Mouse (Mus musculus) myocyte (in vitro differentiated cells): ENCODE results near the gene Spaca6. TPM values are rescaled to one million over a fixed set of nuclear protein-coding genes. Genes with fewer than 3 reads are reported as not detected.

Experiments used
- H3K27me3 ChIP-seq: one replicate; pipeline ENCODE4 v1.6.1; 2011; ENCODE audit not compliant: control insufficient read depth, insufficient read depth, insufficient read length
- H3K36me3 ChIP-seq: one replicate; pipeline ENCODE4 v1.6.1; 2011; ENCODE audit not compliant: control insufficient read depth, insufficient read depth
- H3K4me2 ChIP-seq: one replicate; pipeline ENCODE4 v1.6.1; 2011; ENCODE audit warnings: low read depth, control low read depth
- H3K4me3 ChIP-seq: one replicate; pipeline ENCODE4 v1.5.1; 2011; ENCODE audit warnings: mild to moderate bottlenecking, control low read depth, moderate library complexity
- H3K79me2 ChIP-seq: one replicate; pipeline ENCODE4 v1.6.1; 2011; ENCODE audit not compliant: control insufficient read depth, insufficient read depth
- H3ac ChIP-seq: one replicate; pipeline ENCODE4 v1.6.1; 2011; ENCODE audit not compliant: control insufficient read depth, insufficient read length
- CEBPB ChIP-seq: IDR thresholded peaks from 2 replicates; pipeline ENCODE4 v1.6.1; 2011; ENCODE audit warnings: mild to moderate bottlenecking, moderate library complexity; ENCODE audit not compliant: poor library complexity, insufficient read depth, severe bottlenecking
- E2F4 ChIP-seq: IDR thresholded peaks from one replicate; pipeline ENCODE4 v1.6.1; 2011; ENCODE audit warnings: mild to moderate bottlenecking, control low read depth, moderate library complexity; ENCODE audit not compliant: insufficient read depth
- MAX ChIP-seq: IDR thresholded peaks from one replicate; pipeline ENCODE4 v1.6.1; 2011; ENCODE audit warnings: low read depth, mild to moderate bottlenecking, control low read depth
- MYOD1 ChIP-seq, 3 experiments: IDR thresholded peaks; one replicate each; pipeline ENCODE4 v1.6.1; 2011; ENCODE audit warnings: control low read depth in 2 of 3, low read depth in 2 of 3, mild to moderate bottlenecking in 2 of 3, moderate library complexity in 1 of 3; ENCODE audit not compliant: insufficient read length in 2 of 3, control insufficient read depth in 1 of 3
- MYOG ChIP-seq, 3 experiments: IDR thresholded peaks; one replicate each; pipeline ENCODE4 v1.6.1; 2011; ENCODE audit warnings: control low read depth in 2 of 3, low read depth in 2 of 3, mild to moderate bottlenecking in 2 of 3; ENCODE audit not compliant: insufficient read length in 2 of 3, control insufficient read depth in 1 of 3, insufficient read depth in 1 of 3
- POLR2A ChIP-seq: IDR thresholded peaks from one replicate; pipeline ENCODE4 v1.6.1; 2011; ENCODE audit warnings: low read depth, mild to moderate bottlenecking, control low read depth, moderate library complexity; ENCODE audit not compliant: insufficient read length
- POLR2AphosphoS2 ChIP-seq: IDR thresholded peaks from one replicate; pipeline ENCODE4 v1.6.1; 2011; ENCODE audit warnings: low read depth, control low read depth; ENCODE audit not compliant: insufficient read length
- REST ChIP-seq: IDR thresholded peaks from one replicate; pipeline ENCODE4 v1.6.1; 2011; ENCODE audit warnings: mild to moderate bottlenecking, control low read depth, moderate library complexity; ENCODE audit not compliant: insufficient read depth, insufficient read length
- SRF ChIP-seq: IDR thresholded peaks from one replicate; pipeline ENCODE4 v1.6.1; 2011; ENCODE audit warnings: low read depth; ENCODE audit not compliant: control insufficient read depth, insufficient read length
- TCF12 ChIP-seq: IDR thresholded peaks from one replicate; pipeline ENCODE4 v1.6.1; 2011; ENCODE audit warnings: mild to moderate bottlenecking, control low read depth; ENCODE audit not compliant: poor library complexity, insufficient read depth, severe bottlenecking
- TCF3 ChIP-seq: IDR thresholded peaks from one replicate; pipeline ENCODE4 v1.6.1; 2011; ENCODE audit warnings: low read depth, control low read depth; ENCODE audit not compliant: insufficient read length
- USF1 ChIP-seq: IDR thresholded peaks from one replicate; pipeline ENCODE4 v1.6.1; 2011; ENCODE audit warnings: low read depth, mild to moderate bottlenecking, control low read depth, moderate library complexity
- polyA plus RNA-seq: library from polyadenylated mRNA; unstranded; fragments of >200 nt; fragmentation: generic; extraction: Trizol; gene quantifications from one replicate; pipeline ENCODE4 v1.2.1, GENCODE M21; 2012; ENCODE audit warnings: missing spikeins

Gene Spaca6
- 5.2 TPM for polyA plus RNA-seq

- Histone ChIP-seq H3K36me3 (peaks cover 8% of the 10 kb centered on the region), H3K27me3 (no peaks in the 10 kb centered on the region), H3K79me2 (peaks cover 59% of the 10 kb centered on the region), H3ac (peak within 1 kb of the TSS; percentile 79), H3K4me3 (peak within 1 kb of the TSS; percentile 98), H3K4me2 (peak within 1 kb of the TSS; percentile 77)
- no peak for TF ChIP-seq SRF
- TF ChIP-seq POLR2A: peak; percentile 97
- TF ChIP-seq MYOD1 (IDR thresholded peaks at IDR 0.05; ENCODE audit: control insufficient read depth in 1 of 3, insufficient read length in 2 of 3, low read depth in 2 of 3): no peak
- peak in 1 of 3 experiments; percentile 5 for TF ChIP-seq MYOG (IDR thresholded peaks at IDR 0.05; ENCODE audit: control insufficient read depth in 1 of 3, insufficient read depth in 1 of 3, insufficient read length in 2 of 3, low read depth in 2 of 3)
- no peak for TF ChIP-seq USF1
- TF ChIP-seq E2F4: no peak
- TF ChIP-seq POLR2AphosphoS2: peak; percentile 100
Measured at GRCm38 (mm10) chr17:17826751-17827657, at the start of gene Spaca6. Spaca6 (plus strand) TSS chr17:17827158.

DNA sequence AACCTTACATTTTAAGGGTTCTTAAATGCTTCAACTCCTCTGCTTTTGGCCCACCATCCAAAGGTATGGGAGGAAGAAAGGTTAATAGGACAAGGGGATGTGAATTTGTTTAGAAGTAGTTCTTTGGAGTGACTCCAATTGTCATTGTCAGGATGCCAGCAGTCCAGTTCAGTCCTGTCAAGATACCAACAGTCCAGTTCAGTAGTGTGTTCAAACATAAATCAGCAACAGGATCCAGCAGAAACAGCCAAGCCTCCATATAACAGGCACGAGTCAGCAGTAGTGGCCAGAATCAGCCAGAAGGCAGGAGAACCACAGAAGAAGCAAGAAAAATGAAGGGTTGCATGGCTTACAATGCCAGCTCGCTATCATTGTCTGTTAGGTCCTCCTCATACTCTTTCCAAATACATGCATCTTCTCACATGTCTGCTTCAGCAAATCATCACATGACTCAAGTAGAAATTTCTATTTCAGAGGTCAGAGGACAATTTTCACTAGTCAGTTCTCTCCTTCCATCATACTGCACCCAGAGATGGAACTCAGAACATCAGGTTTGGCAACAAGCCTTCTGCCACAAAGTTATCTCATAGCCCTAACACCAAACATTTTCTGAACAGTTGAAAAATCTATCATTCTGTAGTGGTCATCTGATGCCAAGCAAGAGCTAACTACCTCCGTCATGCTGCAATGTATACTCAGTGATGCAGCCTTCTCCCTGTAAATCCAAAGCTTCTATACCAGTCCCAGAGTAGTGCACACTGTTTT is 35.9 kb upstream of the Spaca6 start:
- H3K79me2 ChIP-seq: no peaks in the 10 kb centered on the region
- no peak overlapping the region for H3K4me3 ChIP-seq
- H3K36me3 ChIP-seq: no peaks in the 10 kb centered on the region
- TF ChIP-seq USF1: peak; percentile 72
- no peak for TF ChIP-seq REST
- TF ChIP-seq POLR2AphosphoS2: no peak
- no peak for TF ChIP-seq TCF3
- no peak for TF ChIP-seq CEBPB
- TF ChIP-seq MYOG (IDR thresholded peaks at IDR 0.05; ENCODE audit: control insufficient read depth in 1 of 3, insufficient read depth in 1 of 3, insufficient read length in 2 of 3, low read depth in 2 of 3): no peak
- no peaks in the 10 kb centered on the region for H3K27me3 ChIP-seq
- peak overlapping the region; percentile 96 for H3K4me2 ChIP-seq
- H3ac ChIP-seq: no peak overlapping the region

DNA sequence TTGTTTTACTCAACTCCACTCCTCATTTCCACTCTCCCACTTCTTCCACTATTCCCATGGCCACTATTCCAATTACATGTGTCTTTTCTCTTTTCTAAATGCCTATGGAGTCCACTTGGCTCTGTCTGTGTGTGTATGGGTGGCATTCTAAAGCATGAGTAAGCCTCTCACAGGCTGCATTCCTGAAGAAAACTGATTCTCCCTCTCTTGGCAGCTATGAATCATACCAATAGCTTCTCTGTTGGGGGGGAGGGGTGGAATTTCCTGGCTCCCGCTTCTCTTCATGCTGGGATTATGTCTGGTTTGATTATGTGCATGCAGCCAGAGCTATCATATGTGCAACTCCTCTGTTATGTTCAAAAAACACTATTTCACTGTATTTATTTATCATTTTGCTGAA is 34.4 kb upstream of the Spaca6 start:
- Histone ChIP-seq H3K36me3 (no peaks in the 10 kb centered on the region), H3K4me2 (peak overlapping the region; percentile 96)
- TF ChIP-seq POLR2AphosphoS2: no peak
- no peak for TF ChIP-seq POLR2A
- no peak for TF ChIP-seq CEBPB
- TF ChIP-seq E2F4: no peak
- no peak for TF ChIP-seq MYOD1 (IDR thresholded peaks at IDR 0.05; ENCODE audit: control insufficient read depth in 1 of 3, insufficient read length in 2 of 3, low read depth in 2 of 3)
- no peak for TF ChIP-seq TCF12
- no peak for TF ChIP-seq USF1

GRCm38 (mm10) chr17:17795527-17795926 is 31.4 kb upstream of the Spaca6 start:
- TF ChIP-seq TCF12 (no peak), CEBPB (no peak), MYOG (IDR thresholded peaks at IDR 0.05; ENCODE audit: control insufficient read depth in 1 of 3, insufficient read depth in 1 of 3, insufficient read length in 2 of 3, low read depth in 2 of 3) (peak in 2 of 3 experiments; percentile 39 to 47), MYOD1 (IDR thresholded peaks at IDR 0.05; ENCODE audit: control insufficient read depth in 1 of 3, insufficient read length in 2 of 3, low read depth in 2 of 3) (peak in 1 of 3 experiments; percentile 27), REST (no peak), SRF (no peak), E2F4 (no peak), POLR2AphosphoS2 (no peak), USF1 (no peak), MAX (no peak), TCF3 (no peak), POLR2A (no peak)
- Histone ChIP-seq H3K4me3 (no peak overlapping the region), H3ac (no peak overlapping the region), H3K27me3 (no peaks in the 10 kb centered on the region), H3K79me2 (no peaks in the 10 kb centered on the region), H3K4me2 (no peak overlapping the region), H3K36me3 (no peaks in the 10 kb centered on the region)

More for the DNA sequence above, 34.4 kb upstream of the Spaca6 start:
- Histone ChIP-seq H3K27me3 (no peaks in the 10 kb centered on the region), H3ac (no peak overlapping the region), H3K79me2 (no peaks in the 10 kb centered on the region), H3K4me3 (no peak overlapping the region)
